Mouse (Mus musculus): Measurements from ENCODE around the gene Vmn1r82. TPM values are rescaled to one million over a fixed set of nuclear protein-coding genes. Genes with fewer than 3 reads are reported as not detected.

Vmn1r82 gene
- polyA plus RNA-seq (2015; fragmentation: Nextera tagmentation; extraction: Ambion mirVana) = not detected in 2 replicates

DNA sequence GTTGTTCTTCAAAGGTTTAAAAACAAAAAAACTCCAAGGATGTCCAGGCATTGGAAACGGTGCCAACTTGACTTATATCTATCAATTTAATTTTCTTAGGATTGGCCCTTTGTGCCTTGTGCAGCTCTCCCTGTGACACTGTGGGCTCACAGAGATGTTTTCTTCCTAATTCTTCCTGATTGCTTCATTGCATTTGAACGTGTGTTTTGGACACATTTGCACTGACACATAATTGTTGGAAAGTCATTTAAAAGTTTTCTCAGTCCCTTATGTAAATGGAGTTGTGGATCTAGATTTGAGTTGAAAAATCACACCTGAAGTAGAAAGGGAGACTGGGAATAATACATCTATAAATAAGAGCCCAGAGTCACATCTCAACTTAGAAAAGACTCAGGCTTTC lies at the start of gene Vmn1r82:
TSS of gene Vmn1r82 (plus strand) at position 301 of the 400 bp plus-strand sequence.
- Histone ChIP-seq H3K9ac (no peak within 1 kb of the TSS), H3K4me3 (replicated peaks) (no peak within 1 kb of the TSS), H3K4me1 (no peaks in the 10 kb centered on the region), H3K27ac (no peak within 1 kb of the TSS), H3K4me2 (no peak within 1 kb of the TSS), H3K27me3 (replicated peaks) (no peaks in the 10 kb centered on the region), H3K9me3 (no peaks in the 10 kb centered on the region), H3K36me3 (no peaks in the 10 kb centered on the region)
- 49% methylated on average over 2 of the region's 2 CpGs for WGBS
- ATAC-seq (ENCODE audit: insufficient read depth, low FRiP score, low read depth) = no peak

DNA sequence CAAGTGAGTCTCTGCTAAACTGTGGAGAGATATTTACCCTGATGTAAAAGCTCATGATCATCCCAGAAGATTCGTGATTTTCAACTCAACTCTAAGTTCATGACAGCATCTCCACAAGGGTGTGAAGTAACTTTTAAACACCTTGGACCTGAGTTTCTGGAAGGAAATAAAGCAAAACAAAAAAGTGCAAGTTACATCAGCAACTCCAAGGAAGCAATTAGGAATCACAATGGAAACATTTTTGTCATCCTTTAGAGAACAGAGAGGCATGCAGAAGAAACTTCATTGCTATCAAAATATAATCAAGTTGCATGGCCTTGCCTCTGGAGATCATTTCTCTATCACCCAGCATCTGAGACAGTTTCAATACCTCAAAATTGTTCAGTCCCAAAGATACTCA lies 32.1 kb upstream of the Vmn1r82 start, which contains the start of gene Vmn1r81:
TSS of gene Vmn1r81 (minus strand) at position 101 of the 400 bp plus-strand sequence.
- Histone ChIP-seq H3K27ac (no peak within 1 kb of the TSS), H3K4me1 (no peaks in the 10 kb centered on the region), H3K9ac (no peak within 1 kb of the TSS), H3K36me3 (no peaks in the 10 kb centered on the region), H3K4me2 (no peak within 1 kb of the TSS), H3K4me3 (replicated peaks) (no peak within 1 kb of the TSS), H3K9me3 (no peaks in the 10 kb centered on the region), H3K27me3 (replicated peaks) (no peaks in the 10 kb centered on the region)
- no peak for ATAC-seq (ENCODE audit: insufficient read depth, low FRiP score, low read depth)
- 78% methylated on average over 1 of the region's 1 CpGs for WGBS

- no peak for ATAC-seq (ENCODE audit: insufficient read depth, low FRiP score, low read depth)
- Histone ChIP-seq H3K4me3 (replicated peaks) (no peak within 1 kb of the TSS), H3K4me1 (no peaks in the 10 kb centered on the region), H3K9ac (no peak within 1 kb of the TSS), H3K9me3 (0 out of 2 replicates have a peak, but pooled peaks cover 3% of the 10 kb centered on the region), H3K4me2 (no peak within 1 kb of the TSS), H3K27me3 (replicated peaks) (no peaks in the 10 kb centered on the region), H3K36me3 (no peaks in the 10 kb centered on the region), H3K27ac (no peak within 1 kb of the TSS)
- 78% methylated on average over 2 of the region's 2 CpGs for WGBS
Observed at GRCm38 (mm10) chr7:12329381-12329780, 29.2 kb downstream of the Vmn1r82 start, which contains the start of gene Vmn1r83. Gene Vmn1r83 (minus strand): TSS chr7:12329481.

Other genes with a start within 250 kb of the Vmn1r82 start
- not detected in 2 replicates for gene Vmn1r78, start 150.2 kb upstream of the Vmn1r82 start, polyA plus RNA-seq (2015; fragmentation: Nextera tagmentation; extraction: Ambion mirVana)
- gene Vmn1r79, start 129.2 kb upstream of the Vmn1r82 start, polyA plus RNA-seq (2015; fragmentation: Nextera tagmentation; extraction: Ambion mirVana) = not detected in 2 replicates
- not detected in 2 replicates for gene Vmn1r80, start 111.1 kb upstream of the Vmn1r82 start, polyA plus RNA-seq (2015; fragmentation: Nextera tagmentation; extraction: Ambion mirVana)
- gene Vmn1r81, start 32.2 kb upstream of the Vmn1r82 start, polyA plus RNA-seq (2015; fragmentation: Nextera tagmentation; extraction: Ambion mirVana) = not detected in 2 replicates
- gene Vmn1r83, start 29.1 kb downstream of the Vmn1r82 start, polyA plus RNA-seq (2015; fragmentation: Nextera tagmentation; extraction: Ambion mirVana) = 0.08 TPM in 1 of 2 replicates, not detected in the other
- gene Vmn1r84, start 68.8 kb downstream of the Vmn1r82 start, polyA plus RNA-seq (2015; fragmentation: Nextera tagmentation; extraction: Ambion mirVana) = not detected in 2 replicates
- gene Zfp551, start 122.3 kb downstream of the Vmn1r82 start, polyA plus RNA-seq (2015; fragmentation: Nextera tagmentation; extraction: Ambion mirVana) = 3.8 and 4.0 TPM in 2 replicates
- gene Zfp606, start 177.9 kb downstream of the Vmn1r82 start, polyA plus RNA-seq (2015; fragmentation: Nextera tagmentation; extraction: Ambion mirVana) = 17.5 and 17.7 TPM in 2 replicates
- gene 2900092C05Rik, start 212.1 kb downstream of the Vmn1r82 start, polyA plus RNA-seq (2015; fragmentation: Nextera tagmentation; extraction: Ambion mirVana) = not detected in 2 replicates